Mouse (Mus musculus) testis, adult 2 months (tissue): ENCODE data around the gene Gnai2.

Experiments
- CTCF ChIP-seq: fragments of 200-500 bp; IDR thresholded peaks from 2 replicates; pipeline ENCODE4 v1.5.1; 2012; ENCODE audit warnings: low read depth, mild to moderate bottlenecking, inconsistent platforms, low read length, moderate library complexity; ENCODE audit not compliant: control insufficient read depth, insufficient read depth, insufficient replicate concordance
- POLR2A ChIP-seq: fragments of 200-500 bp; IDR thresholded peaks from 2 replicates; pipeline ENCODE4 v1.6.1; 2012; ENCODE audit warnings: low read depth, mild to moderate bottlenecking, inconsistent platforms, low read length, moderate library complexity; ENCODE audit not compliant: control insufficient read depth

GRCm38 (mm10) chr9:107632478-107632877 lies 2.7 kb downstream of the Gnai2 start:
- no peak for TF ChIP-seq POLR2A
- no peak for TF ChIP-seq CTCF
